Mouse (Mus musculus): ENCODE measurements around the gene Iqce. TPM values are rescaled to one million over a fixed set of nuclear protein-coding genes. Genes with fewer than 3 reads are reported as not detected.
"Not testable (repeated sequence)": the region's sequence is repeated elsewhere in the genome, so short reads cannot be mapped to it uniquely, and the experiment has no call there.

Gene Iqce
- total RNA-seq, 1 experiment from 2014 or later = 7.9 TPM

- ATAC-seq (replicated peaks; ENCODE audit: low read depth, poor library complexity, severe bottlenecking) = no peak
Measured at GRCm38 (mm10) chr5:140710315-140710714, 8.1 kb upstream of the Iqce start.

GRCm38 (mm10) chr5:140705501-140706171 is 3.5 kb upstream of the Iqce start:
- ATAC-seq (replicated peaks; ENCODE audit: low read depth, poor library complexity, severe bottlenecking) = no peak

- peak; percentile 77 for ATAC-seq (replicated peaks; ENCODE audit: low read depth, poor library complexity, severe bottlenecking)
Measured at GRCm38 (mm10) chr5:140704378-140705251, 2.4 kb upstream of the Iqce start, which contains the start of gene Brat1. Brat1 (plus strand) TSS chr5:140705011.

DNA sequence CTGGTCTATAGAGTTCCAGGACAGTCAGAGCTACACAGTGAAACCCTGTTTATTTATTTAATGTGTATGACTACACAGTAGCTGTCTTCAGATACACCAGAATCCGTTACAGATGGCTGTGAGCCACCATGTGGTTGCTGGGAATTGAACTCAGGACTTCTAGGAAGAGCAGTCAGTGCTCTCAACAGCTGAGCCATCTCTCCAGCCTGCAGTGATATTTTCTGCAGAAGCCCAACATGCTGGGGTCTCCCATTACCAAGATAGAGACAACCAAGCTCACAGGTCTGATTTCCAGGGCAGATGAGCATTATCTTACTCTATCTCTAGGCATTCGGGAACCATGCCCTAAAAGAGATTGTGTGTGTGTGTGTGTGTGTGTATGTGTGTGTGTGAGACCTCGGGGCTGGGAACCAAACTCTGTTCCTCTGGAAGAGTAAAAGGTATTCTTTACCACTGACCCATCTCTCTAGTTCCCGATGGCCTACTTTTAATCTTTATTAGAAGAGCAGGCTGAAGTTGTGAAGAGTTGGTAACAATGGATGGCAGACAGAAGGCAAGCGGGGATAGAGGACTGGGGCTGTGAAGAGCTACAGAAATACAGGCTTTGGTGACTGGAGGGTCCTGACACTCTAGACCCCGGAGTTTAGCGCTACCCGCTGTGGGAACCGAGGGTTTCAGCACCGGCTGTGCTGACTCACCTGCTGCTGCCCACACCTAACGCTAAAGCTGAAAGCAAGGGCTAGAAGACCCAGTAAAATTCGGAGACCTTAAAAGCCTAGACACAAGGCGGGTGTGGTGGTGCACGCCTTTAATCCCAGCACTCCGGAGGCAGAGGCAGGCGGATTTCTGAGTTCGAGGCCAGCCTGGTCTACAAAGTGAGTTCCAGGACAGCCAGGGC is 1.6 kb upstream of the Iqce start:
- ATAC-seq (replicated peaks; ENCODE audit: low read depth, poor library complexity, severe bottlenecking) = no peak

- ATAC-seq (replicated peaks; ENCODE audit: low read depth, poor library complexity, severe bottlenecking) = no peak
Measured at GRCm38 (mm10) chr5:140702618-140703175, 519 bp upstream of the Iqce start.

GRCm38 (mm10) chr5:140701661-140702060 is 517 bp downstream of the Iqce start:
- ATAC-seq (replicated peaks; ENCODE audit: low read depth, poor library complexity, severe bottlenecking) = peak; percentile 10

DNA sequence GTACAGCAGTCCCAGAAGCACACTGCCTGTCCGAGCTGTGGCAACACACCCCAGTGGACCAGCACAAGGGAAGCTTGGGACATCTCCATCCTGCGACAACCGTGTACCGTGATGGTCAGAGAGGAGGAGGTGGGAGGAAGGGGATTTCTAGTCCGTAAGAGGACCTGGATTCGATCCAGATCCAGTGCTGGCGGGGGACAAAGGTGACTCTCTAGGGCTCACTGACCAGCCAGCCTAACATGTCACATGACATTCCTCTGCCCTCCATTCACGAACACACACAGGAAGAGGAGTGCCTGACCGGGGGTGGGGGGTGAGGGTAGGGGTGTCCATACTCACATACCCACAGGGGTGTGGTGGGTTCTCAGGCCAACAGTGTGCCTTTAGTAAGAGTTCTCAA is 2.4 kb downstream of the Iqce start:
- no peak for ATAC-seq (replicated peaks; ENCODE audit: low read depth, poor library complexity, severe bottlenecking)

- ATAC-seq (replicated peaks; ENCODE audit: low read depth, poor library complexity, severe bottlenecking) = no peak
Measured at GRCm38 (mm10) chr5:140695987-140696386, 6.2 kb downstream of the Iqce start.

- ATAC-seq (replicated peaks; ENCODE audit: low read depth, poor library complexity, severe bottlenecking) = no peak
Measured at GRCm38 (mm10) chr5:140688434-140688833, 13.7 kb downstream of the Iqce start.

GRCm38 (mm10) chr5:140684343-140685148 is 17.6 kb downstream of the Iqce start:
- peak; percentile 76; the same call in 1 of the 2 replicates for ATAC-seq (replicated peaks; ENCODE audit: low read depth, poor library complexity, severe bottlenecking)

- no peak for ATAC-seq (replicated peaks; ENCODE audit: low read depth, poor library complexity, severe bottlenecking)
Measured at GRCm38 (mm10) chr5:140682113-140682512, 20.1 kb downstream of the Iqce start.

- ATAC-seq (replicated peaks; ENCODE audit: low read depth, poor library complexity, severe bottlenecking) = no peak
Measured at GRCm38 (mm10) chr5:140680950-140681349, 21.2 kb downstream of the Iqce start.

GRCm38 (mm10) chr5:140680051-140680450 is 22.1 kb downstream of the Iqce start:
- no peak for ATAC-seq (replicated peaks; ENCODE audit: low read depth, poor library complexity, severe bottlenecking)

DNA sequence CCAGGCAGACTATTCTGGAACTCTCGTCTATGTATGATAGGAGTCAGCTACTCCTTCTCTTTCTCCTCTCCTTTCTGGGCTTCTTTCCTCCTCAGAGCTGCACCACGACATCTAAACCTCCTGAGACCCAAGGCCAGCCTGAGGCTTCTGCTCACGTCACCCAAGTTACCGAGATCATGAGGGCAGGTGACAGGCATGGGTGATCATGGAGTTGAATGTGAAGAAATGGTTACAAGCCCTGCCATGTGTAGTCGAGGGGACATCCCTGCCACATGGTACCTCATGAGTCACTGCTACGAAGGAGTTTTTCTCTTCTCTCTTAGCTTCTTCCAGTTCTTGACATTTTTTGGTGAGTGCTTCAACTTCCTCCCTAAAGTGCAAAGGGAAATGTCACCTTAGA is 25.0 kb downstream of the Iqce start:
- no peak for ATAC-seq (replicated peaks; ENCODE audit: low read depth, poor library complexity, severe bottlenecking)

DNA sequence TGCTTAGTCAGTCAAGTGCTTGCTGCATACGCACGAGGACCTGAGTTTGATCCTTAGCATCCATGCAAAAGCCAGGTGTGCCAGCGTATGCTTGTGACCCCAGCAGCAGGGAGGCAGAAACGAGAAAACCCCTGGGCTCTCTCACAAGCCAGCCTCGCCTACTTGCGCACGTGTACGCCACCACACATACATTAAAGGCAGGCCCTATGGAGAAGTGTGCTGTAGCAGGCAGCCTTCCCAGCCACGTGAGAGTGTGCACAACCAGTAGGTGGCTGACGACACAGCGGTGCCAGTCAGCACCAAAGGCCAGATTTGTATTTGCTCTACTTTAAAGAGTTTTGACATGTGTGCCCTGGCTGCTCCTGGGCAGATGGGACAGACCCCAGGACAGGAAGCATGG is 26.5 kb downstream of the Iqce start:
- no peak for ATAC-seq (replicated peaks; ENCODE audit: low read depth, poor library complexity, severe bottlenecking)

GRCm38 (mm10) chr5:140675079-140675478 is 27.1 kb downstream of the Iqce start:
- no peak for ATAC-seq (replicated peaks; ENCODE audit: low read depth, poor library complexity, severe bottlenecking)

DNA sequence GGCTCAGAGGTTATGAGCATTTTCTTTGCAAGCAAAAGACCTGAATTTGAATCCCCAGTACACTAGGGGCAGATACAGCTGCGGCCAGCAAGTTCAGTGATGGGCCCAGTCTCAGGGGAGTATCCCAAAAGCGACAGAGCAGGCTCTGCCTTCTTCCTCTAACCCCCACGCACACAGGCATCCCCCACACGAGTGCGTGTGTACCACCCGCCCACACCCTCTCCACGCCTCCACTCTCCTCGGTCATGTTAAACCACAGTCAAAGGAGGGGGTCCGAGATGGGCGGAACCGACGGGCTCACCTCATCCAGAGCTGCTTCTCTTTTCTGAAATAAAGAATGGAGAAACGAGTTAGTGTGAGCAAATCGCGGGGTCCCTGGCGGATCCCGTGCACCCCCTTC is 28.1 kb downstream of the Iqce start:
- no peak for ATAC-seq (replicated peaks; ENCODE audit: low read depth, poor library complexity, severe bottlenecking)

DNA sequence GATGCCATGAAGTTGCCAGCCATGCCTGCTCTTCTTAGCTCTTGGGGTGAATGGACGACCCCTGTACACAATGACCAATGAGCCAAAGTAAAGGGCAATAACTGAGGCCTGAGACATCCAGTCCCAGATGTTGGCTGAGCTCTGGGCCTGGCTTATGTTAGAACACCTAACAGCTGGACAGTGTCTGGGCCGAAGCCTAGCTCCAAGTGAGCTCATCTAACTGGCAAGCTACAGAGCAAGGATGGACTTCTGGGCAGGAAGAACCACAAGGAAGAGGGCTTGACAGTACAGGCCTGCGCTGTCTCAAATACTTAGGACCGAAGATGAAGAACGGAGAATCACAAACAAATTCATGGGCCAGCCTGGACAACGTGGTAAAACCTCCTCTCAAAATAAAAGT is 29.6 kb downstream of the Iqce start:
- not testable (repeated sequence) for ATAC-seq (replicated peaks; ENCODE audit: low read depth, poor library complexity, severe bottlenecking)

DNA sequence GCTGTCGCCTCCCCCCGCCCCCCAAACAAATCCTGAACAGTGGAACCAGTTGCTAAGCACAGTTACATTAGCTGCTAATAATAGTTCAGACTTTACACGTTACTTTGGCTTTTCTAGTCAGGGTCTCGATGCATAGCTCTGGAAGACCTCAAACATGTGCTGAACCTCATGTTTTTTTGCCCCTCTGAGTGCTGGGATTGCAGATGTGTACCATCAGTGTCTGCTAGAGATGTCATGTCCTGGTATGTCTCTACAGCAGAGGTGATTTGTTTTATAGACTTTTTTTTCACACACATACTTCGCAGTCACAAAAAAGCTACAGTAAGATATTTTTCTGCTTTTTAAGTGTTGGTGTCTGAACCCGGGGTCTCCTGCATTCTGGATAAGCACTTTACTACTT is 30.1 kb downstream of the Iqce start:
- no peak for ATAC-seq (replicated peaks; ENCODE audit: low read depth, poor library complexity, severe bottlenecking)
